Mouse (Mus musculus) G1E (cell line): ENCODE measurements around the gene Zbtb9.

Source experiments
- CTCF ChIP-seq: IDR thresholded peaks from 2 replicates; pipeline ENCODE4 v1.5.1; 2012; ENCODE audit warnings: low read depth, low read length, inconsistent platforms, mixed read lengths
- GATA1 ChIP-seq: IDR thresholded peaks from 2 replicates; pipeline ENCODE4 v1.6.1; 2012; ENCODE audit warnings: borderline replicate concordance, low read length, inconsistent platforms, mixed read lengths
- TAL1 ChIP-seq: conservative IDR thresholded peaks from 2 replicates; pipeline ENCODE4 v1.6.1; 2012; ENCODE audit warnings: low read depth, low read length, inconsistent platforms, mixed read lengths

GRCm38 (mm10) chr17:27040304-27041045 is 67.5 kb downstream of the Zbtb9 start:
- TF ChIP-seq CTCF: no peak
- no peak for TF ChIP-seq TAL1
- TF ChIP-seq GATA1: no peak
